Mouse (Mus musculus): ENCODE data around the gene Nol6.

Gene Nol6

GRCm38 (mm10) chr4:41129406-41129805 lies 5.2 kb upstream of the Nol6 start:
- peak; percentile 63 to 87 for DNase-seq (ENCODE audit: inconsistent age in 2 of 2, low spot score in 1 of 2)

GRCm38 (mm10) chr4:41118706-41119292 lies 5.5 kb downstream of the Nol6 start:
- peak; percentile 59 to 82 for DNase-seq (ENCODE audit: inconsistent age in 2 of 2, low spot score in 1 of 2)

- no peak for DNase-seq (ENCODE audit: inconsistent age in 2 of 2, low spot score in 1 of 2)
Observed at GRCm38 (mm10) chr4:41116817-41117216, 7.4 kb downstream of the Nol6 start.

- DNase-seq (ENCODE audit: inconsistent age in 2 of 2, low spot score in 1 of 2): no peak
Observed at GRCm38 (mm10) chr4:41115793-41116192, 8.5 kb downstream of the Nol6 start.

- no peak for DNase-seq (ENCODE audit: inconsistent age in 2 of 2, low spot score in 1 of 2)
Observed at GRCm38 (mm10) chr4:41115074-41115473, 9.2 kb downstream of the Nol6 start.

GRCm38 (mm10) chr4:41114358-41115070 lies 9.7 kb downstream of the Nol6 start:
- DNase-seq (ENCODE audit: inconsistent age in 2 of 2, low spot score in 1 of 2): no peak

- no peak for DNase-seq (ENCODE audit: inconsistent age in 2 of 2, low spot score in 1 of 2)
Observed at GRCm38 (mm10) chr4:41108717-41109425, 15.4 kb downstream of the Nol6 start.

GRCm38 (mm10) chr4:41107440-41107839 lies 16.8 kb downstream of the Nol6 start:
- no peak for DNase-seq (ENCODE audit: inconsistent age in 2 of 2, low spot score in 1 of 2)

- peak; percentile 70 to 87 for DNase-seq (ENCODE audit: inconsistent age in 2 of 2, low spot score in 1 of 2)
Observed at GRCm38 (mm10) chr4:41102901-41103300, 21.4 kb downstream of the Nol6 start.

- no peak for DNase-seq (ENCODE audit: inconsistent age in 2 of 2, low spot score in 1 of 2)
Observed at GRCm38 (mm10) chr4:41100986-41101385, 23.3 kb downstream of the Nol6 start.

GRCm38 (mm10) chr4:41098577-41098951 lies 25.7 kb downstream of the Nol6 start:
- no peak for DNase-seq (ENCODE audit: inconsistent age in 2 of 2, low spot score in 1 of 2)

GRCm38 (mm10) chr4:41097871-41098576 lies 26.2 kb downstream of the Nol6 start, which contains the start of gene Aqp3:
Gene Aqp3, minus strand, starts transcription at chr4:41098183.
- DNase-seq (ENCODE audit: inconsistent age in 2 of 2, low spot score in 1 of 2): peak; percentile 41 to 75

- no peak for DNase-seq (ENCODE audit: inconsistent age in 2 of 2, low spot score in 1 of 2)
Observed at GRCm38 (mm10) chr4:41097381-41097780, 26.9 kb downstream of the Nol6 start.

GRCm38 (mm10) chr4:41096794-41097193 lies 27.5 kb downstream of the Nol6 start:
- DNase-seq (ENCODE audit: inconsistent age in 2 of 2, low spot score in 1 of 2): no peak

- DNase-seq (ENCODE audit: inconsistent age in 2 of 2, low spot score in 1 of 2): no peak
Observed at GRCm38 (mm10) chr4:41096169-41096568, 28.1 kb downstream of the Nol6 start.

GRCm38 (mm10) chr4:41094361-41094760 lies 29.9 kb downstream of the Nol6 start:
- DNase-seq (ENCODE audit: inconsistent age in 2 of 2, low spot score in 1 of 2): peak; percentile 48 to 74

- DNase-seq (ENCODE audit: inconsistent age in 2 of 2, low spot score in 1 of 2): no peak
Observed at GRCm38 (mm10) chr4:41092958-41093357, 31.3 kb downstream of the Nol6 start.

GRCm38 (mm10) chr4:41091391-41091790 lies 32.9 kb downstream of the Nol6 start:
- no peak for DNase-seq (ENCODE audit: inconsistent age in 2 of 2, low spot score in 1 of 2)

- no peak for DNase-seq (ENCODE audit: inconsistent age in 2 of 2, low spot score in 1 of 2)
Observed at GRCm38 (mm10) chr4:41089705-41090104, 34.5 kb downstream of the Nol6 start.

- no peak for DNase-seq (ENCODE audit: inconsistent age in 2 of 2, low spot score in 1 of 2)
Observed at GRCm38 (mm10) chr4:41089189-41089588, 35.1 kb downstream of the Nol6 start.
